Mouse (Mus musculus) frontal cortex, postnatal 36 days (tissue): ENCODE measurements around the gene Mcl1.
"Not testable (repeated sequence)": the region's sequence is repeated elsewhere in the genome, so short reads cannot be mapped to it uniquely, and the experiment has no call there.

Source experiments
- DNase-seq, 2 experiments: peaks; one replicate each; pipeline ENCODE4 v3.0.0; 2022; ENCODE audit warnings: low spot score in 2 of 2

Mcl1 gene

GRCm38 (mm10) chr3:95658236-95658867 is at the start of gene Mcl1:
Gene Mcl1, plus strand, starts transcription at chr3:95658788.
- DNase-seq = peak; percentile 92 to 94

- no peak for DNase-seq
Observed at GRCm38 (mm10) chr3:95609195-95609594, 49.4 kb upstream of the Mcl1 start.

- no peak for DNase-seq
Observed at GRCm38 (mm10) chr3:95613996-95614395, 44.6 kb upstream of the Mcl1 start.

GRCm38 (mm10) chr3:95618511-95618910 is 40.1 kb upstream of the Mcl1 start:
- DNase-seq = no peak

- DNase-seq = no peak
Observed at GRCm38 (mm10) chr3:95621241-95621640, 37.3 kb upstream of the Mcl1 start.

- DNase-seq = not testable (repeated sequence)
Observed at GRCm38 (mm10) chr3:95622421-95622820, 36.2 kb upstream of the Mcl1 start.

GRCm38 (mm10) chr3:95623551-95623950 is 35.0 kb upstream of the Mcl1 start:
- DNase-seq = no peak

GRCm38 (mm10) chr3:95623991-95624515 is 34.5 kb upstream of the Mcl1 start:
- DNase-seq = not testable (repeated sequence)

GRCm38 (mm10) chr3:95624628-95625503 is 33.7 kb upstream of the Mcl1 start, which contains the start of gene Ensa:
Gene Ensa, plus strand, starts transcription at chr3:95624993.
- peak; percentile 96 to 99 for DNase-seq

GRCm38 (mm10) chr3:95627763-95628162 is 30.8 kb upstream of the Mcl1 start:
- peak; percentile 77 to 86 for DNase-seq

- peak; percentile 73 to 80 for DNase-seq
Observed at GRCm38 (mm10) chr3:95629755-95630154, 28.8 kb upstream of the Mcl1 start.

GRCm38 (mm10) chr3:95630856-95631255 is 27.7 kb upstream of the Mcl1 start:
- DNase-seq = no peak

- no peak for DNase-seq
Observed at GRCm38 (mm10) chr3:95631304-95631703, 27.3 kb upstream of the Mcl1 start.

GRCm38 (mm10) chr3:95632648-95633588 is 25.7 kb upstream of the Mcl1 start:
- no peak for DNase-seq

GRCm38 (mm10) chr3:95635636-95636035 is 23.0 kb upstream of the Mcl1 start:
- no peak for DNase-seq

- no peak for DNase-seq
Observed at GRCm38 (mm10) chr3:95636072-95636471, 22.5 kb upstream of the Mcl1 start.

- no peak for DNase-seq
Observed at GRCm38 (mm10) chr3:95639694-95640093, 18.9 kb upstream of the Mcl1 start.

GRCm38 (mm10) chr3:95643097-95643496 is 15.5 kb upstream of the Mcl1 start:
- DNase-seq = no peak

- no peak for DNase-seq
Observed at GRCm38 (mm10) chr3:95645313-95646235, 13.0 kb upstream of the Mcl1 start.

- DNase-seq = no peak
Observed at GRCm38 (mm10) chr3:95648016-95648415, 10.6 kb upstream of the Mcl1 start.
